Comparison of ENCODE assay signal across 8 mouse cellular contexts in genomic region chr11:106779388-106780088, GRCm38 (mm10). TPM values are rescaled to one million over a fixed set of nuclear protein-coding genes. Genes with fewer than 3 reads are reported as not detected.
DNase-seq lines count a peak whose midpoint lies in the region; ATAC-seq and TF ChIP-seq lines count a peak whose summit lies in the region.

Polg2 (minus strand) TSS chr11:106779537.

- DNase-seq in c-Kit-positive CD71-positive TER-119-positive erythroid progenitor cells, embryonic 14.5 days (ENCODE audit: low spot score) = peak; percentile 90
- peak; percentile 94 for DNase-seq in heart, postnatal 10 days
- peak; percentile 86 for DNase-seq in large intestine, adult 2 months (ENCODE audit: low read depth, low spot score)
- peak; percentile 93 for DNase-seq in liver, postnatal 0 days
- DNase-seq in testis, postnatal 10 days (ENCODE audit: low spot score) = peak; percentile 91

- peaks cover 83% of the 10 kb centered on the region for H3K36me3 ChIP-seq in E14TG2a.4 (ENCODE audit: insufficient read depth, low read length)
- H3K36me3 ChIP-seq in forebrain, embryonic 13.5 days (ENCODE audit: poor library complexity, severe bottlenecking) = peaks cover 65% of the 10 kb centered on the region
- H3K36me3 ChIP-seq in liver, postnatal 0 days (replicated peaks; ENCODE audit: insufficient read depth, low read length) = peaks cover 63% of the 10 kb centered on the region
- H3K36me3 ChIP-seq in neural tube, embryonic 14.5 days (ENCODE audit: control insufficient read depth, insufficient read depth, low read length) = peaks cover 49% of the 10 kb centered on the region

- H3K4me2 ChIP-seq in forebrain, embryonic 13.5 days = peak within 1 kb of the TSS; percentile 89
- peak within 1 kb of the TSS; percentile 88 for H3K4me2 ChIP-seq in liver, postnatal 0 days (ENCODE audit: low read depth, low read length)
- peak within 1 kb of the TSS; percentile 91 for H3K4me2 ChIP-seq in neural tube, embryonic 14.5 days (ENCODE audit: low read depth, low read length)

- peak within 1 kb of the TSS; percentile 88 for H3K9ac ChIP-seq in forebrain, embryonic 13.5 days
- peak within 1 kb of the TSS; percentile 86 for H3K9ac ChIP-seq in liver, postnatal 0 days (replicated peaks)
- peak within 1 kb of the TSS; percentile 80 for H3K9ac ChIP-seq in neural tube, embryonic 14.5 days (replicated peaks; ENCODE audit: low read depth, low read length)

- ATAC-seq in forebrain, embryonic 13.5 days = peak; percentile 99
- peak; percentile 97 for ATAC-seq in liver, postnatal 0 days
- ATAC-seq in neural tube, embryonic 14.5 days (ENCODE audit: low read depth) = peak; percentile 99

- H3K4me1 ChIP-seq in E14TG2a.4 (replicated peaks; ENCODE audit: low read depth, low read length) = peaks cover 53% of the 10 kb centered on the region
- peaks cover 14% of the 10 kb centered on the region for H3K4me1 ChIP-seq in forebrain, embryonic 13.5 days
- H3K4me1 ChIP-seq in liver, postnatal 0 days (ENCODE audit: insufficient read depth) = peaks cover 15% of the 10 kb centered on the region
- H3K4me1 ChIP-seq in neural tube, embryonic 14.5 days (ENCODE audit: control insufficient read depth, insufficient read depth, low read length) = peaks cover 7% of the 10 kb centered on the region; the same call in 1 of the 2 replicates

- H3K4me3 ChIP-seq in E14TG2a.4 (replicated peaks; ENCODE audit: low read length) = peak within 1 kb of the TSS; percentile 93
- peak within 1 kb of the TSS; percentile 63 for H3K4me3 ChIP-seq in forebrain, embryonic 13.5 days
- H3K4me3 ChIP-seq in liver, postnatal 0 days (ENCODE audit: low read depth, low read length) = peak within 1 kb of the TSS; percentile 67
- H3K4me3 ChIP-seq in neural tube, embryonic 14.5 days (ENCODE audit: low read depth, low read length) = peak within 1 kb of the TSS; percentile 71

- H3K9me3 ChIP-seq in E14TG2a.4 (ENCODE audit: low read length) = no peaks in the 10 kb centered on the region
- H3K9me3 ChIP-seq in forebrain, embryonic 13.5 days (replicated peaks) = no peaks in the 10 kb centered on the region
- H3K9me3 ChIP-seq in liver, postnatal 0 days (ENCODE audit: low read length) = no peaks in the 10 kb centered on the region
- no peaks in the 10 kb centered on the region for H3K9me3 ChIP-seq in neural tube, embryonic 14.5 days (ENCODE audit: control insufficient read depth, low read length)

- WGBS in forebrain, embryonic 13.5 days = 1% methylated on average over 30 of the region's 30 CpGs
- WGBS in large intestine, adult 2 months = under 1% methylated on average over 30 of the region's 30 CpGs
- 4% methylated on average over 30 of the region's 30 CpGs for WGBS in liver, postnatal 0 days (ENCODE audit: insufficient replicate concordance)
- 1% methylated on average over 30 of the region's 30 CpGs for WGBS in neural tube, embryonic 14.5 days

- peak; percentile 58; the same call in 1 of the 2 replicates for TF ChIP-seq EP300 in liver, postnatal 0 days (IDR thresholded peaks at IDR 0.05; ENCODE audit: low read depth)

- no peaks in the 10 kb centered on the region for H3K27me3 ChIP-seq in E14TG2a.4 (ENCODE audit: insufficient read depth, low read length)
- no peaks in the 10 kb centered on the region for H3K27me3 ChIP-seq in forebrain, embryonic 13.5 days
- no peaks in the 10 kb centered on the region for H3K27me3 ChIP-seq in liver, postnatal 0 days (ENCODE audit: insufficient read depth, low read length)
- H3K27me3 ChIP-seq in neural tube, embryonic 14.5 days (ENCODE audit: control insufficient read depth, insufficient read depth, low read length) = no peaks in the 10 kb centered on the region

- intact Hi-C loops in heart, postnatal 10 days (cut with DNase I) = no loop called here

- peak within 1 kb of the TSS; percentile 88 for H3K27ac ChIP-seq in forebrain, embryonic 13.5 days
- H3K27ac ChIP-seq in liver, postnatal 0 days (ENCODE audit: low read depth) = peak within 1 kb of the TSS; percentile 93
- H3K27ac ChIP-seq in neural tube, embryonic 14.5 days (ENCODE audit: low read depth, low read length) = peak within 1 kb of the TSS; percentile 88

- TF ChIP-seq CTCF in E14TG2a.4 (conservative IDR thresholded peaks at IDR 0.05; ENCODE audit: low read length) = no peak
- no peak for TF ChIP-seq CTCF in liver, postnatal 0 days (IDR thresholded peaks at IDR 0.05; ENCODE audit: low read depth)

RNA-seq across cellular contexts. Expression of gene Polg2, which starts in this region (rescaled TPM):
- 9.6 and 10.0 TPM in 2 replicates for polyA plus RNA-seq in forebrain, embryonic 13.5 days (2015; fragmentation: Nextera tagmentation; extraction: Ambion mirVana)
- total RNA-seq in heart, postnatal 10 days (2021) = 1 to 10 TPM; 3.7 to 4.3 TPM
- polyA plus RNA-seq in large intestine, adult 2 months (2012; rRNA removed) = 5.6 and 8.3 TPM in 2 replicates
- 7.9 and 8.4 TPM in 2 replicates for polyA plus RNA-seq in liver, postnatal 0 days (2015; fragmentation: Nextera tagmentation; extraction: Ambion mirVana)
- 10.3 and 10.4 TPM in 2 replicates for polyA plus RNA-seq in neural tube, embryonic 14.5 days (2014; fragmentation: Nextera tagmentation; extraction: Ambion mirVana)

Comparison
In these comparisons a context has a peak if more than half of its experiments do, and no peak if none do; other contexts are left out.
1. Peak in every context shown above with its lines: DNase-seq, ATAC-seq, H3K4me3 ChIP-seq and H3K27ac ChIP-seq.